Mouse (Mus musculus) heart, adult 2 months (tissue): ENCODE data around the gene Gpr84. TPM values are rescaled to one million over a fixed set of nuclear protein-coding genes. Genes with fewer than 3 reads are reported as not detected.

Experiments
- DNase-seq, 2 experiments: peaks; one replicate each; pipeline ENCODE4 v3.0.0; 2021
- H3K27ac ChIP-seq: fragments of 200-600 bp; 2 replicates; pipeline ENCODE4 v1.8.1; 2022
- H3K27me3 ChIP-seq: fragments of 200-500 bp; 2 replicates; pipeline ENCODE4 v1.6.1; 2012; ENCODE audit warnings: mild to moderate bottlenecking, low read length, inconsistent platforms, mixed read lengths; ENCODE audit not compliant: control insufficient read depth, insufficient read depth
- H3K36me3 ChIP-seq: fragments of 200-500 bp; 2 replicates; pipeline ENCODE4 v1.6.1; 2012; ENCODE audit warnings: low read length, inconsistent platforms; ENCODE audit not compliant: control insufficient read depth, insufficient read depth
- H3K4me1 ChIP-seq: fragments of 200-500 bp; 2 replicates; pipeline ENCODE4 v1.6.1; 2011; ENCODE audit warnings: low read length; ENCODE audit not compliant: control insufficient read depth, insufficient read depth
- H3K4me3 ChIP-seq: fragments of 200-600 bp; 2 replicates; pipeline ENCODE4 v1.8.1; 2022
- H3K79me2 ChIP-seq: fragments of 200-500 bp; replicated peaks from 2 replicates; pipeline ENCODE4 v1.6.1; 2012; ENCODE audit warnings: mild to moderate bottlenecking, inconsistent platforms, low read length, moderate library complexity, mixed read lengths; ENCODE audit not compliant: control insufficient read depth, insufficient read depth
- H3K9ac ChIP-seq: fragments of 200-500 bp; 2 replicates; pipeline ENCODE4 v1.6.1; 2012; ENCODE audit warnings: low read depth, mild to moderate bottlenecking, control low read depth, inconsistent platforms, low read length, mixed read lengths
- CTCF ChIP-seq: fragments of 200-600 bp; IDR thresholded peaks from 2 replicates; pipeline ENCODE4 v1.8.1; 2022; ENCODE audit warnings: antibody characterized with exemption, mild to moderate bottlenecking, moderate library complexity
- EP300 ChIP-seq: fragments of 200-500 bp; IDR thresholded peaks from 2 replicates; pipeline ENCODE4 v1.6.1; 2011; ENCODE audit warnings: low read depth, low read length, control low read depth; ENCODE audit not compliant: insufficient read depth
- POLR2A ChIP-seq: fragments of 200-500 bp; IDR thresholded peaks from 2 replicates; pipeline ENCODE4 v1.6.1; 2011; ENCODE audit warnings: mild to moderate bottlenecking, low read depth, low read length, control low read depth; ENCODE audit not compliant: insufficient read depth
- WGBS: fragments of 180-500 bp; shearing (Covaris S2); methylation state at CpG from one replicate; pipeline ENCODE4 v1.1.7; 2018; 5-methylcytosine and 5-hydroxymethylcytosine counted together
- intact Hi-C: fragments of 180-260 bp; cut with DNase I; formaldehyde crosslinking; loops from one replicate; pipeline ENCODE4 v1.15.1; 2025
- polyA plus RNA-seq: library from polyadenylated mRNA; depleted of rRNA; stranded (reverse); fragments of >200 nt; gene quantifications from 2 replicates; pipeline ENCODE4 v1.2.3, GENCODE M21; 2012
- total RNA-seq, 2 experiments: library from RNA; stranded (reverse); gene quantifications; 2 replicates each; pipeline ENCODE4 v1.2.3; 2021

Gpr84 gene
- total and polyA plus RNA-seq, 3 experiments = 0.06 TPM; not detected in 2

GRCm38 (mm10) chr15:103307125-103307524, 3.3 kb downstream of the Gpr84 start:
- TF ChIP-seq POLR2A (no peak), EP300 (peak; percentile 91)
- peaks cover 4% of the 10 kb centered on the region; the same call in 1 of the 2 replicates for H3K4me1 ChIP-seq
- WGBS = 2% methylated on average over 7 of the region's 7 CpGs
- DNase-seq = peak; percentile 90 to 92
- no peak overlapping the region for H3K9ac ChIP-seq
- H3K27me3 ChIP-seq = no peaks in the 10 kb centered on the region
- H3K79me2 ChIP-seq = no peaks in the 10 kb centered on the region
- peak overlapping the region; percentile 12; the same call in 1 of the 2 replicates for H3K27ac ChIP-seq
- no peaks in the 10 kb centered on the region for H3K36me3 ChIP-seq
- no peak overlapping the region for H3K4me3 ChIP-seq
- intact Hi-C loops = loop anchor here (1.0 to 10.0 kb wide), 5 partner anchors 22 to 322 kb away; partner anchors contain the start of gene Copz1

GRCm38 (mm10) chr15:103305792-103306645, 4.4 kb downstream of the Gpr84 start:
- H3K27me3 ChIP-seq = no peaks in the 10 kb centered on the region
- H3K4me3 ChIP-seq = peak overlapping the region; percentile 65
- DNase-seq = no peak
- peaks cover 4% of the 10 kb centered on the region; the same call in 1 of the 2 replicates for H3K4me1 ChIP-seq
- 44% methylated on average over 8 of the region's 8 CpGs for WGBS
- H3K79me2 ChIP-seq = no peaks in the 10 kb centered on the region
- TF ChIP-seq POLR2A = no peak
- TF ChIP-seq EP300 = no peak
- no peak for TF ChIP-seq CTCF
- no peaks in the 10 kb centered on the region for H3K36me3 ChIP-seq
- peak overlapping the region; percentile 83 for H3K9ac ChIP-seq
- peak overlapping the region; percentile 92 for H3K27ac ChIP-seq
- intact Hi-C loops = loop anchor here (2.0 to 10.0 kb wide), 4 partner anchors 21 to 321 kb away; partner anchors contain the start of gene Copz1

DNA sequence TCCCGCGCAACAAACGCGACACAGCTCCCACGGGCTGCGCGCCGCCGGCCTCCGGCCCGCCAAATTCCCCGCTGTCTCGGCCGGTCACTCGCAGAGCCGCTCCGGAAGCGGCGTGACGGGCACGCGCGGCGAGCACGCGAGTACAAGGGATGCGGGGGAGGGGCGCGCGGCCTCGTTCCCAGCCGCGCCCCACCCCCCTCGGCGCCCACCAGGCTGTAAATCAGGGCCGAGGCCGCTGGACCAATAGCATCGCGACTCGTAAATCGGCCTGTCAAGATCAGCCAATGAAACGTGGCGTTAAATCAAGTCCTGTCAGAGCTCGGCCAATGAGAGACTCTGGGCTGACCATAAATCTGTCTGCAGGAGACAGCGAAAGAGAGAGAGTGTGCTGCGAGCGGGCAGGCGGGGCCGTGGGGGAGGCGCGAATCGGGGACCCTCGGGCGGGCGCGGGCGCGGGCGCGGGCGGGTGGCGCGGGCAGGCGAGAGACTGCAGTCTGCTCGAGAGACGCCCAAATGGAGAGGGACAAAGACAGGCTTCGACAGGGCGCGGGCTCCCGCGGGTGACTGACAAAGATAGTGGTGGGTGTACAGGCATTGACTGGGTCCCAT, 5.2 kb downstream of the Gpr84 start:
- H3K79me2 ChIP-seq = no peaks in the 10 kb centered on the region
- intact Hi-C loops = loop anchor here (5.0 to 10.0 kb wide), 2 partner anchors 33 to 320 kb away; partner anchors contain the start of gene Copz1
- H3K4me3 ChIP-seq = peak overlapping the region; percentile 65
- WGBS = under 1% methylated on average over 71 of the region's 71 CpGs
- peak overlapping the region; percentile 83 for H3K9ac ChIP-seq
- H3K27me3 ChIP-seq = no peaks in the 10 kb centered on the region
- H3K36me3 ChIP-seq = no peaks in the 10 kb centered on the region
- peaks cover 5% of the 10 kb centered on the region; the same call in 1 of the 2 replicates for H3K4me1 ChIP-seq
- TF ChIP-seq CTCF (no peak), EP300 (peak; percentile 49), POLR2A (peak; percentile 62)
- DNase-seq = peak; percentile 94 to 96
- peak overlapping the region; percentile 92 for H3K27ac ChIP-seq

GRCm38 (mm10) chr15:103304616-103304969, 5.8 kb downstream of the Gpr84 start:
- H3K27ac ChIP-seq = peak overlapping the region; percentile 92
- peak in 1 of 2 experiments; percentile 52 for DNase-seq
- 2% methylated on average over 9 of the region's 9 CpGs for WGBS
- H3K4me3 ChIP-seq = peak overlapping the region; percentile 65
- H3K79me2 ChIP-seq = no peaks in the 10 kb centered on the region
- no peak for TF ChIP-seq POLR2A
- no peak for TF ChIP-seq EP300
- no peaks in the 10 kb centered on the region for H3K36me3 ChIP-seq
- peak overlapping the region; percentile 72 for H3K9ac ChIP-seq
- no peaks in the 10 kb centered on the region for H3K27me3 ChIP-seq
- intact Hi-C loops = loop anchor here (10.0 kb wide), 1 partner anchor 320 kb away; no protein-coding TSS in a partner anchor
- H3K4me1 ChIP-seq = peaks cover 5% of the 10 kb centered on the region; the same call in 1 of the 2 replicates

DNA sequence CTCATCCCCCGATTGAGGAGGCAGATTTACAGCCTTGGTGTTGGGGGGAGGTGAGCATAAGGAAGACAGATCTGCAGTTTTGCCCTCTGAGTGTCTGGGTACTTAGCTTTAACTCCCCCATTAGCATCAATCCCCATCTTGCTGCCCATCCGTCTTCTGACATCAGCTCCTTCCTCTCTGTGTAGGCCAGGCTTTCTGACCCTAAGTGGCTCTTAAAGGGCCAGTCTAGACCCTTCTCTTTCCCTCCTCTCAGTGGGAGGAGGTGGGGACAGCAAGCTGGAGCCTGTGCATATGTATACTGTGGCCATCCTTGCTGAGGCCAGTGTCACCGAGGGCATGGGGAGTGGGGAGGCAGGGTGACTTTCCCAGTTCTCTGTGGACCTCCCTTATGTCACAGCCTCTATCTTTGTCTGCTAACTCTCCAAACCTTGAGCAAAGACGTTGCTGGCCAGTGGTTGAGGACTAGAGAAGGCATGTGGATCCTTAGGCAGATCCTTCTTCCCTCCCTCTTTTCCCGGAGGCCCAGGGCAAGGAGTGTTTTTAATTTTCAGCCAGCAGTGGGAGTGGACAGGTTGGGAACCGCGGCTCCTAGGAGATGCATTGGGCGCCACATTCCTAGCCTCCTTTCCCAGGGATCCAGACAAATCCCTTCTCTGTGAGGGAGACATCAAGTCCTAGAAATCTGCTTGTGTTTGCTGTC, 6.3 kb downstream of the Gpr84 start:
- WGBS = 15% methylated on average over 8 of the region's 8 CpGs
- intact Hi-C loops = loop anchor here (10.0 kb wide), 1 partner anchor 319 kb away; no protein-coding TSS in a partner anchor
- TF ChIP-seq EP300 = no peak
- TF ChIP-seq CTCF = no peak
- TF ChIP-seq POLR2A = no peak
- Histone ChIP-seq H3K9ac (peak overlapping the region; percentile 72), H3K4me3 (peak overlapping the region; percentile 65), H3K36me3 (no peaks in the 10 kb centered on the region), H3K27ac (peak overlapping the region; percentile 92), H3K27me3 (no peaks in the 10 kb centered on the region), H3K79me2 (no peaks in the 10 kb centered on the region), H3K4me1 (peaks cover 5% of the 10 kb centered on the region; the same call in 1 of the 2 replicates)
- DNase-seq = no peak
